Mouse (Mus musculus) kidney, postnatal 36 days (tissue): ENCODE data around the gene Hexa.

Source experiments
- DNase-seq, 2 experiments: peaks; one replicate each; pipeline ENCODE4 v3.0.0; 2021 to 2022; ENCODE audit warnings: mixed read lengths in 2 of 2

Gene Hexa

GRCm38 (mm10) chr9:59539441-59540137 lies at the start of gene Hexa, which contains the start of gene Tmem202:
Hexa (plus strand) TSS chr9:59539540.
Tmem202 (minus strand) TSS chr9:59539847.
- DNase-seq = peak; percentile 76 to 83

GRCm38 (mm10) chr9:59508146-59508545 lies 31.2 kb upstream of the Hexa start:
- DNase-seq = no peak

GRCm38 (mm10) chr9:59512381-59512780 lies 27.0 kb upstream of the Hexa start:
- DNase-seq = no peak

GRCm38 (mm10) chr9:59515069-59515468 lies 24.3 kb upstream of the Hexa start:
- DNase-seq = no peak

GRCm38 (mm10) chr9:59517127-59517526 lies 22.2 kb upstream of the Hexa start:
- DNase-seq = no peak

GRCm38 (mm10) chr9:59518976-59519375 lies 20.4 kb upstream of the Hexa start:
- peak; percentile 43 to 72 for DNase-seq

- no peak for DNase-seq
Measured at GRCm38 (mm10) chr9:59519396-59519795, 19.9 kb upstream of the Hexa start.

- DNase-seq = peak; percentile 25 to 41
Measured at GRCm38 (mm10) chr9:59522906-59523305, 16.4 kb upstream of the Hexa start.

GRCm38 (mm10) chr9:59526727-59527126 lies 12.6 kb upstream of the Hexa start:
- no peak for DNase-seq

GRCm38 (mm10) chr9:59527580-59527979 lies 11.8 kb upstream of the Hexa start:
- DNase-seq = no peak

GRCm38 (mm10) chr9:59528274-59528673 lies 11.1 kb upstream of the Hexa start:
- DNase-seq = no peak

- DNase-seq = no peak
Measured at GRCm38 (mm10) chr9:59531645-59532044, 7.7 kb upstream of the Hexa start.

GRCm38 (mm10) chr9:59533422-59533821 lies 5.9 kb upstream of the Hexa start:
- DNase-seq = no peak

- DNase-seq = no peak
Measured at GRCm38 (mm10) chr9:59533889-59534288, 5.5 kb upstream of the Hexa start.

GRCm38 (mm10) chr9:59537651-59538050 lies 1.7 kb upstream of the Hexa start:
- no peak for DNase-seq

- no peak for DNase-seq
Measured at GRCm38 (mm10) chr9:59541617-59542016, 2.3 kb downstream of the Hexa start.

- DNase-seq = no peak
Measured at GRCm38 (mm10) chr9:59542766-59543324, 3.5 kb downstream of the Hexa start.

- no peak for DNase-seq
Measured at GRCm38 (mm10) chr9:59544739-59545138, 5.4 kb downstream of the Hexa start.

GRCm38 (mm10) chr9:59547869-59548268 lies 8.5 kb downstream of the Hexa start:
- DNase-seq = peak in 1 of 2 experiments; percentile 17

- no peak for DNase-seq
Measured at GRCm38 (mm10) chr9:59548961-59549487, 9.7 kb downstream of the Hexa start.

GRCm38 (mm10) chr9:59550077-59550476 lies 10.7 kb downstream of the Hexa start:
- no peak for DNase-seq

GRCm38 (mm10) chr9:59551017-59551416 lies 11.7 kb downstream of the Hexa start:
- no peak for DNase-seq

- DNase-seq = peak; percentile 52 to 63
Measured at GRCm38 (mm10) chr9:59551620-59552031, 12.3 kb downstream of the Hexa start.

GRCm38 (mm10) chr9:59552610-59553009 lies 13.3 kb downstream of the Hexa start:
- DNase-seq = no peak
